In the genomic region with DNA sequence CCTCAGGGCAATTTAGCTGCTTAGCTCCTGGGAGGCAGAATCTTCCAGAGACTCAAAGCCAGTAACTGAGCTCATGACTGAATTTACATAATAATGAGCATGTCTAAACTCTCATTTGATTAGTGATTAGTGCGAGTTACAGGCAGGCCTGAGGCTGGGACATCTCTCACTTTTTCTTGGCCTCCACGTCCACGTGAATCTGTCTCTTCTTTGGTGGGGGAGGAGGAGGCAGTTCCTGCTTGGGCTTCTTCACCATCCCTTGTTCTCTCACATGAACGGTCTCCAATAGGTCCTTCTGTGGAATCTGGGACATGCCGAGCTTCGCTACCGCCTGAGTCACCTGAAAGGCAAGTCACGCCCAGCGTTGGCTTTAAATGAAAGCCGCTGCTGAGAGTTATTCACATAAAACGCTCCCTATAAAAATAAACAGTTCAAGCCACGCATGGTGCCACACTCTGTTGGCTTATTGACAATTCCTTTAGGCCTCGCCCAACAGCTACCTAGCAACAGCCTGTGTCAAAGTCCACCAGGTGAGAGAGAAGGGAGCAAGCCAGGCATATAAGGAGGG, we compare ENCODE assay signal across 8 mouse cellular contexts.
DNase-seq lines count a peak whose midpoint lies in the region; ATAC-seq and TF ChIP-seq lines count a peak whose summit lies in the region.
"Had no signal": no experiment of that assay in that cellular context is flagged by ENCODE, and none has a peak within 500 bp of the region (broad histone marks: within the 10 kb centered on the region; RNA-seq: fewer than 3 reads in every experiment).

No protein-coding gene starts in this region.

- H3K9me3 ChIP-seq in midbrain, embryonic 14.5 days (ENCODE audit: control insufficient read depth, low read length): no peaks in the 10 kb centered on the region

- no peaks in the 10 kb centered on the region for H3K36me3 ChIP-seq in midbrain, embryonic 14.5 days (ENCODE audit: control insufficient read depth, insufficient read depth, low read length)

- H3K4me3 ChIP-seq in midbrain, embryonic 14.5 days (replicated peaks; ENCODE audit: low read depth, low read length): no peak overlapping the region

- no peak for TF ChIP-seq POLR2A in brain, embryonic 14.5 days (IDR thresholded peaks at IDR 0.05; ENCODE audit: borderline replicate concordance, extremely low read depth, insufficient read depth, insufficient read length, poor library complexity, severe bottlenecking)

- TF ChIP-seq CTCF in brain, embryonic 14.5 days (IDR thresholded peaks at IDR 0.05; ENCODE audit: borderline replicate concordance, extremely low read depth, insufficient read depth, insufficient read length): no peak

- no peak overlapping the region for H3K9ac ChIP-seq in midbrain, embryonic 14.5 days (replicated peaks; ENCODE audit: low read length)
- H3K9ac ChIP-seq: liver, embryonic 14.5 days had no signal

- WGBS in midbrain, embryonic 14.5 days: 46% methylated on average over 13 of the region's 13 CpGs

- no peaks in the 10 kb centered on the region for H3K27me3 ChIP-seq in midbrain, embryonic 14.5 days (ENCODE audit: control insufficient read depth, insufficient read depth, low read length)

- peak overlapping the region; percentile 14; the same call in 1 of the 2 replicates for H3K27ac ChIP-seq in midbrain, embryonic 14.5 days (replicated peaks; ENCODE audit: low read depth, low read length)
- H3K27ac ChIP-seq: liver, embryonic 14.5 days had no signal

- H3K4me2 ChIP-seq in midbrain, embryonic 14.5 days (ENCODE audit: low read length): no peak overlapping the region

- DNase-seq in MN1 (ENCODE audit: low spot score): peak; percentile 40
- peak; percentile 80 for DNase-seq in brain, embryonic 14.5 days (ENCODE audit: low read depth)
- peak; percentile 39 to 72 for DNase-seq in kidney, adult 8-10 months
- peak; percentile 68 for DNase-seq in midbrain, embryonic 14.5 days
- DNase-seq in gastrocnemius, adult 18-20 months (ENCODE audit: low spot score): no peak
- no peak for DNase-seq in layer of hippocampus, postnatal 36 days
- no peak for DNase-seq in spleen, postnatal 14 days (ENCODE audit: low spot score in 2 of 2)

- H3K4me1 ChIP-seq in midbrain, embryonic 14.5 days (ENCODE audit: control insufficient read depth, insufficient read depth, low read length): peaks cover 26% of the 10 kb centered on the region

- peak; percentile 51; the same call in 1 of the 2 replicates for ATAC-seq in midbrain, embryonic 14.5 days (ENCODE audit: low FRiP score, low TSS enrichment)

Comparison
In these comparisons a context has a peak if more than half of its experiments do, and no peak if none do; other contexts are left out.
1. DNase-seq: peak in MN1 (single experiment), brain, embryonic 14.5 days (single experiment), kidney, adult 8-10 months (2 of 2) and midbrain, embryonic 14.5 days (single experiment); none in gastrocnemius, adult 18-20 months (single experiment), layer of hippocampus, postnatal 36 days (0 of 2) and spleen, postnatal 14 days (0 of 2).